Mouse (Mus musculus): ENCODE measurements around the gene Amigo2. TPM values are rescaled to one million over a fixed set of nuclear protein-coding genes. Genes with fewer than 3 reads are reported as not detected.

Gene Amigo2
- polyA plus RNA-seq, 1 experiment from 2014 or later, result 3.4 TPM

- Histone ChIP-seq H3K36me3 (ENCODE audit: control insufficient read depth, insufficient read depth, low read length) (no peaks in the 10 kb centered on the region), H3K27me3 (ENCODE audit: control insufficient read depth, insufficient read depth, low read length) (no peaks in the 10 kb centered on the region), H3K4me3 (ENCODE audit: low read depth, low read length) (no peak overlapping the region), H3K9ac (ENCODE audit: low read length) (no peak overlapping the region), H3K27ac (ENCODE audit: low read depth, low read length) (no peak overlapping the region), H3K4me1 (replicated peaks; ENCODE audit: control insufficient read depth, insufficient read depth, low read length) (no peaks in the 10 kb centered on the region), H3K4me2 (ENCODE audit: low read depth, low read length, severe bottlenecking) (no peak overlapping the region), H3K9me3 (ENCODE audit: control insufficient read depth, low read length) (no peaks in the 10 kb centered on the region)
- 89% methylated on average over 5 of the region's 5 CpGs for WGBS
- DNase-seq (ENCODE audit: low spot score), result no peak
- ATAC-seq (replicated peaks; ENCODE audit: low FRiP score), result no peak
These were observed 37.1 kb upstream of the Amigo2 start for GRCm38 (mm10) chr15:97284201-97284600.

DNA sequence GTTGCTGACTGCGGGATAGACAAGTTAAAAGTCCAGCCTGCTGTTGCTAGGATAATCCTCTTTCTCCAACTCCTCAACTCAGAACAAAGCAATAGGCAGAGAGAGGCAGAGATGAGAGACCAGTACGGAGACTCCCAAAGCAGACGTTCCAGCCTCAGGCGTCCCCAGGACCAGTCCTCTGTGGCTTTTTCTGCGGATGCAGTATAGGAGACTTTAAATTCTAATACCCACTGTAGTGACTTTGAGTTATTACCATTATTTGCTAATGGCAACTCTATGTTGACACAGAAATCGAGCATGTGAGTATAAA, 35.4 kb upstream of the Amigo2 start:
- H3K9ac ChIP-seq (ENCODE audit: low read length), result no peak overlapping the region
- no peak for DNase-seq (ENCODE audit: low spot score)
- no peaks in the 10 kb centered on the region for H3K4me1 ChIP-seq (replicated peaks; ENCODE audit: control insufficient read depth, insufficient read depth, low read length)
- no peak for ATAC-seq (replicated peaks; ENCODE audit: low FRiP score)
- no peaks in the 10 kb centered on the region for H3K9me3 ChIP-seq (ENCODE audit: control insufficient read depth, low read length)
- no peak overlapping the region for H3K4me3 ChIP-seq (ENCODE audit: low read depth, low read length)
- no peaks in the 10 kb centered on the region for H3K27me3 ChIP-seq (ENCODE audit: control insufficient read depth, insufficient read depth, low read length)
- H3K36me3 ChIP-seq (ENCODE audit: control insufficient read depth, insufficient read depth, low read length), result no peaks in the 10 kb centered on the region
- 74% methylated on average over 6 of the region's 6 CpGs for WGBS
- H3K4me2 ChIP-seq (ENCODE audit: low read depth, low read length, severe bottlenecking), result no peak overlapping the region
- no peak overlapping the region for H3K27ac ChIP-seq (ENCODE audit: low read depth, low read length)

DNA sequence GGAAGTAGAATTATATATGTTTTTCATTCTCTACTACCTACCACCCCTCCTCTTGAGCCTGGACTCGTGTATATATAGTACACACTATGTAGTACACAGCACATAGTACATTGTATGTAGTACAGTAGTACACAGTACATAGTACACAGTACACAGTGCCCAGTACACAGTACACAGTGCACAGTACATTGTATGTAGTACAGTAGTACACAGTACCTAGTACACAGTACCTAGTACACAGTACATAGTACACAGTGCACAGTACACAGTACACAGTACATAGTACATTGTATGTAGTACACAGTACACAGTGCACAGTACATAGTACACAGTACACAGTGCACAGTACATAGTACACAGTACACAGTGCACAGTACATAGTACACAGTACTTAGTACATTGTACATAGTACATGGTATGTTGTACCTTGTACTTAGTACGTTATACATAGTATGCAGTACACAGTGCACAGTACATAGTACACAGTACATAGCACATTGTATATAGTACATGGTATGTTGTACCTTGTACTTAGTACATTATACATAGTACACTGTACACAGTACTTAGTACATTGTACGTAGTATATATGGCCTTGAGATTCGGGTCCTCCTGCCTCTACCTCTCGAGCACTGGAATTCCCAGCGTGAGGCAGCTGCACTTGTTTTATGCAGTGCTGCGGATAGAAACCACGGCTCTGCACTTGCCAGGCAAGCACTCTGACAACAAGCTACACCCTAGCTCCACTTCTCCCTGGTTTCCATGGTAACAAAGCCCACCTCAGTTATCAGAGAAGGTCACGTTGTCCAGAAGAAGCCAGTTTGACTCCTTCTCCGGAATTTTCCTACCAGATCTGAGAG, 34.9 kb upstream of the Amigo2 start:
- Histone ChIP-seq H3K4me1 (replicated peaks; ENCODE audit: control insufficient read depth, insufficient read depth, low read length) (no peaks in the 10 kb centered on the region), H3K9ac (ENCODE audit: low read length) (no peak overlapping the region), H3K9me3 (ENCODE audit: control insufficient read depth, low read length) (no peaks in the 10 kb centered on the region), H3K4me2 (ENCODE audit: low read depth, low read length, severe bottlenecking) (no peak overlapping the region), H3K27ac (ENCODE audit: low read depth, low read length) (no peak overlapping the region), H3K27me3 (ENCODE audit: control insufficient read depth, insufficient read depth, low read length) (no peaks in the 10 kb centered on the region), H3K4me3 (ENCODE audit: low read depth, low read length) (no peak overlapping the region), H3K36me3 (ENCODE audit: control insufficient read depth, insufficient read depth, low read length) (no peaks in the 10 kb centered on the region)
- ATAC-seq (replicated peaks; ENCODE audit: low FRiP score) (no peak), DNase-seq (ENCODE audit: low spot score) (no peak)
- 70% methylated on average over 10 of the region's 10 CpGs for WGBS

GRCm38 (mm10) chr15:97280776-97281175, 33.7 kb upstream of the Amigo2 start:
- WGBS, result 78% methylated on average over 9 of the region's 9 CpGs
- Histone ChIP-seq H3K27ac (ENCODE audit: low read depth, low read length) (no peak overlapping the region), H3K4me2 (ENCODE audit: low read depth, low read length, severe bottlenecking) (no peak overlapping the region), H3K27me3 (ENCODE audit: control insufficient read depth, insufficient read depth, low read length) (no peaks in the 10 kb centered on the region), H3K36me3 (ENCODE audit: control insufficient read depth, insufficient read depth, low read length) (no peaks in the 10 kb centered on the region), H3K4me1 (replicated peaks; ENCODE audit: control insufficient read depth, insufficient read depth, low read length) (no peaks in the 10 kb centered on the region), H3K4me3 (ENCODE audit: low read depth, low read length) (no peak overlapping the region), H3K9ac (ENCODE audit: low read length) (no peak overlapping the region), H3K9me3 (ENCODE audit: control insufficient read depth, low read length) (no peaks in the 10 kb centered on the region)
- no peak for DNase-seq (ENCODE audit: low spot score)
- no peak for ATAC-seq (replicated peaks; ENCODE audit: low FRiP score)

GRCm38 (mm10) chr15:97280131-97280530, 33.0 kb upstream of the Amigo2 start:
- WGBS, result 89% methylated on average over 8 of the region's 8 CpGs
- H3K27ac ChIP-seq (ENCODE audit: low read depth, low read length), result no peak overlapping the region
- no peak overlapping the region for H3K4me2 ChIP-seq (ENCODE audit: low read depth, low read length, severe bottlenecking)
- H3K4me3 ChIP-seq (ENCODE audit: low read depth, low read length), result no peak overlapping the region
- H3K9ac ChIP-seq (ENCODE audit: low read length), result no peak overlapping the region
- ATAC-seq (replicated peaks; ENCODE audit: low FRiP score) (no peak), DNase-seq (ENCODE audit: low spot score) (no peak)
- no peaks in the 10 kb centered on the region for H3K27me3 ChIP-seq (ENCODE audit: control insufficient read depth, insufficient read depth, low read length)
- no peaks in the 10 kb centered on the region for H3K9me3 ChIP-seq (ENCODE audit: control insufficient read depth, low read length)
- no peaks in the 10 kb centered on the region for H3K36me3 ChIP-seq (ENCODE audit: control insufficient read depth, insufficient read depth, low read length)
- H3K4me1 ChIP-seq (replicated peaks; ENCODE audit: control insufficient read depth, insufficient read depth, low read length), result no peaks in the 10 kb centered on the region

DNA sequence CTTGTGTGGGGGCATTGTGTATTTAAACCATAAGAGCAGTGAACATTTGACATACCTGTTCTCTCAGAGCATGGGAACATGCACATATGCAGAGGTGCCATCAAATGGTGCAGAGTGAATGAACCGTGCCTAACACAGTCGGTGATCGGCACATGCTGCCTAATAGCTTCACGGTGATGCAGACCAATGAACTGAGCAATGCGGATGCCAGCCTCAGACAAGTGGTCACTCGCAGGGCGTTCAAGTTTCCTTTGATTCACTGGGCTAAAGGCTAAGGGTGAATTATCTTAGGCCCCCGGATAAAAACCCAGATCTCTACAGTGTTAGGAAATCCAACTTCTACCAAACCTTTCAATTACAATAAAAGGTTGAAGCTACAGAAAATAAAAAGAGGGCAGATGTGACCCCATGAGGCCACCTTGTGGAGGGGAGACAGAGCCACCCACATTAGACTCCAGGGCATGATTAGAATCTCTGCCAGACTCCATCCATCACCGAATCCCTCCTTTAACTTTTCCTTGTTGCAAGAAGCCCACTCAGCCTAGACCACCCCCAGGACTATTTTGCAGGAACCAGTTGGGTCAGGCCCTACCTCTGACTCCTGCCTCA, 31.4 kb upstream of the Amigo2 start:
- no peaks in the 10 kb centered on the region for H3K36me3 ChIP-seq (ENCODE audit: control insufficient read depth, insufficient read depth, low read length)
- H3K27ac ChIP-seq (ENCODE audit: low read depth, low read length), result no peak overlapping the region
- H3K4me2 ChIP-seq (ENCODE audit: low read depth, low read length, severe bottlenecking), result no peak overlapping the region
- no peak overlapping the region for H3K9ac ChIP-seq (ENCODE audit: low read length)
- no peak for ATAC-seq (replicated peaks; ENCODE audit: low FRiP score)
- H3K9me3 ChIP-seq (ENCODE audit: control insufficient read depth, low read length), result no peaks in the 10 kb centered on the region
- no peaks in the 10 kb centered on the region for H3K27me3 ChIP-seq (ENCODE audit: control insufficient read depth, insufficient read depth, low read length)
- no peaks in the 10 kb centered on the region for H3K4me1 ChIP-seq (replicated peaks; ENCODE audit: control insufficient read depth, insufficient read depth, low read length)
- no peak for DNase-seq (ENCODE audit: low spot score)
- WGBS, result 95% methylated on average over 9 of the region's 9 CpGs
- no peak overlapping the region for H3K4me3 ChIP-seq (ENCODE audit: low read depth, low read length)

DNA sequence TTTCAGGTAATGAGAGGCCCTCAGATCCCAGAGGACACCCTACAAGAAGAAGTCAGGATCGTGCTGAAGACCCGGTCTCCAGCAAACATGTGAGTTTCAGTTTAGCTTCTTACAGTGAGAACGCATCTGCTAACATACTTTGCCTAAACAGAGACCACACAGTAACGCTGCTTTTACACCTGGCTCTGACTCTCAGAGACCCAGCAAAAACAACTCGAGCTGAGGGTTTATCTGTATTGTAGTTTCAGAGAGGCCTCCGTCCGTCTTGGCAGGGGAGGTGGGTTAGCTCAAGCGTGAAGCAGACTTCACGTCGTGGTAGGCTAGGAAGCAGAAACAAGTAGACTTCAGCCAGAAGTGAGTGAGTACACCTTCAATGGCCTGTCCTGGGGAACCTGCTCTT, 30.2 kb upstream of the Amigo2 start:
- H3K4me1 ChIP-seq (replicated peaks; ENCODE audit: control insufficient read depth, insufficient read depth, low read length), result no peaks in the 10 kb centered on the region
- H3K4me3 ChIP-seq (ENCODE audit: low read depth, low read length), result no peak overlapping the region
- H3K4me2 ChIP-seq (ENCODE audit: low read depth, low read length, severe bottlenecking), result no peak overlapping the region
- H3K9me3 ChIP-seq (ENCODE audit: control insufficient read depth, low read length), result no peaks in the 10 kb centered on the region
- 55% methylated on average over 10 of the region's 10 CpGs for WGBS
- no peak for ATAC-seq (replicated peaks; ENCODE audit: low FRiP score)
- H3K36me3 ChIP-seq (ENCODE audit: control insufficient read depth, insufficient read depth, low read length), result no peaks in the 10 kb centered on the region
- no peak overlapping the region for H3K9ac ChIP-seq (ENCODE audit: low read length)
- no peaks in the 10 kb centered on the region for H3K27me3 ChIP-seq (ENCODE audit: control insufficient read depth, insufficient read depth, low read length)
- no peak for DNase-seq (ENCODE audit: low spot score)
- no peak overlapping the region for H3K27ac ChIP-seq (ENCODE audit: low read depth, low read length)

DNA sequence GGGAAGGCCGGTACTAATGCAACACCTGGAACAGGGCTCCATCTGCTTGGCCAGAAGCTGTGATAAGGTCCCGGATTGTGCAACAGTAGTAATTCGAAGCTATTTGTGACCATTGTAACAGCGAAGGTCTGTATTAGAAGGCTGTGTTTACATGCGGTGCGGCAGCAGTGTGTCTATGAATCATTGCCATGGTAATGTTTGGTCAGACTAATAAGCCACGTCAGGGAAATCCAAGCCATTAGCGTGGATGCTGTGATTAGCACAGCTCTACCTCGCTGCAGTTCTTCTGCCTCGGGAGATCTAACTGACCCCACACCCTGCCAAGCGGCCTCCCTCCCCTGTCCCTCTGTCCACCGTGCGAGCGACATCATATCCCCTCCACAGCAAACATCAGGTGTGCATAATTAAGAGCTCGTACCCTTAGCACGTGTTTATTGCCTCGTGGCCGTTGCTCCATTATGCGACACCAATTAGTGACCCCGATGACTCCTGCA, 29.6 kb upstream of the Amigo2 start:
- H3K27me3 ChIP-seq (ENCODE audit: control insufficient read depth, insufficient read depth, low read length), result no peaks in the 10 kb centered on the region
- H3K4me2 ChIP-seq (ENCODE audit: low read depth, low read length, severe bottlenecking), result no peak overlapping the region
- ATAC-seq (replicated peaks; ENCODE audit: low FRiP score) (peak; percentile 55), DNase-seq (ENCODE audit: low spot score) (no peak)
- no peak overlapping the region for H3K4me3 ChIP-seq (ENCODE audit: low read depth, low read length)
- H3K9me3 ChIP-seq (ENCODE audit: control insufficient read depth, low read length), result no peaks in the 10 kb centered on the region
- no peak overlapping the region for H3K9ac ChIP-seq (ENCODE audit: low read length)
- WGBS, result 45% methylated on average over 20 of the region's 20 CpGs
- H3K4me1 ChIP-seq (replicated peaks; ENCODE audit: control insufficient read depth, insufficient read depth, low read length), result no peaks in the 10 kb centered on the region
- H3K27ac ChIP-seq (ENCODE audit: low read depth, low read length), result no peak overlapping the region
- no peaks in the 10 kb centered on the region for H3K36me3 ChIP-seq (ENCODE audit: control insufficient read depth, insufficient read depth, low read length)

Measured in forebrain, embryonic 11.5 days (tissue).